Mouse (Mus musculus) lung, postnatal 10 days (tissue): Measurements from ENCODE around the gene Ccnyl1.

Source experiments
- DNase-seq: peaks from one replicate; pipeline ENCODE4 v3.0.0; 2021

Gene Ccnyl1

DNA sequence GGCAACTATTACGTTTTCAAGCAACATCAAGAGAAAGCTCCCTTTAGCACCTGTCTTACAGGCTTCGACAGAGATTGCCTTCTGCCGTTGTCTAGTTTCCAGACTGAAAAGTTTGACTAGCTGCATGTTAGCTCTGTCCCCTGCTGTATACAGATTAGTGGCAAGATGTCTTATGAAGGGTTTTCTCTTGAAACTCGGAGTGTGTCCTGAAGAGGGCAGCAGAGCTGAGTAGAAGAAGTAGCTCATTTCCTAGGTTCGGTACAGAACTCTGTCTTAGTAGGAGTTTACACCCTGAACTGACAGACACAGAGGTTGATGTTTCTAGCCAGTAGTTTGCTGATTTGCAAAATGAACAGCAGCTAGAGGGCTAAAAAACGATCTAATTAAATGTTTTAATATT is 15.0 kb downstream of the Ccnyl1 start:
- peak; percentile 79 for DNase-seq

DNA sequence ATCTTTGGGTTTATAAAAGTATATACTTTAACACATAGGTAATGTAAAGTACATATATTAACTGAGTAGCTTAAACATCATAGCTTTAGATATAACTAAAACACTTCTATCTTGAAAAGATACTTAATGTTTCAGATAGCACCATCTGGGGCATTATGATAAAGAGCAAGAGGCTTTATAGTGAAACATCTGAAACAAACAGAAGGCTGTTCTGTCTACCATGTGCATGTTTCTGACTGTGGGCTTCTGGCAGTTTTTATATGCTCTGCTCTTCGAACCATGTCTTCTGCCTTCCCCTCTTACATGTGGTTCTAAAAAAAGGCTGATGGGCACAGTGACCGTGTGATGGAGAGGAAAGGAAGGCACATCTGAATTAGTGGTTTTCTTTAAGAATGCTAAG is 16.4 kb downstream of the Ccnyl1 start:
- DNase-seq = no peak

DNA sequence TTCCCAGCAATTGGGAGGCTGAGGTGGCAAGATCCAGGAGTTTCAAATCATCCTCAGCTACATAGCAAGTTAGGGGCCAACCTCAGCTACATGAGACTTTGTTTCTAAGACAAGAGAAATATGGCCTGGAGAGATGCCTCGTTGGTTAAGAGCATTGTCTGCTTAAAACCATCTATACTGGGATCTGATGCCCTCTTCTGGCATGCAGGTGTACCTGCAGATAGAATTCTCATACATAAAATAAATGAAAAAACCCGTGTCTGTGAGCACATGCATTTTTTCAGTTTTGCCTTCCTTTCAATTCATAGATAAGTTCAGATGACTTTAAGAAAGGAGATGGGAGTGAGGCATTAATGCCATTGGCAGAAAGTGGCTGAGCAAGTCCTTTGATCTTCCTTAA is 19.6 kb downstream of the Ccnyl1 start:
- peak; percentile 28 for DNase-seq

DNA sequence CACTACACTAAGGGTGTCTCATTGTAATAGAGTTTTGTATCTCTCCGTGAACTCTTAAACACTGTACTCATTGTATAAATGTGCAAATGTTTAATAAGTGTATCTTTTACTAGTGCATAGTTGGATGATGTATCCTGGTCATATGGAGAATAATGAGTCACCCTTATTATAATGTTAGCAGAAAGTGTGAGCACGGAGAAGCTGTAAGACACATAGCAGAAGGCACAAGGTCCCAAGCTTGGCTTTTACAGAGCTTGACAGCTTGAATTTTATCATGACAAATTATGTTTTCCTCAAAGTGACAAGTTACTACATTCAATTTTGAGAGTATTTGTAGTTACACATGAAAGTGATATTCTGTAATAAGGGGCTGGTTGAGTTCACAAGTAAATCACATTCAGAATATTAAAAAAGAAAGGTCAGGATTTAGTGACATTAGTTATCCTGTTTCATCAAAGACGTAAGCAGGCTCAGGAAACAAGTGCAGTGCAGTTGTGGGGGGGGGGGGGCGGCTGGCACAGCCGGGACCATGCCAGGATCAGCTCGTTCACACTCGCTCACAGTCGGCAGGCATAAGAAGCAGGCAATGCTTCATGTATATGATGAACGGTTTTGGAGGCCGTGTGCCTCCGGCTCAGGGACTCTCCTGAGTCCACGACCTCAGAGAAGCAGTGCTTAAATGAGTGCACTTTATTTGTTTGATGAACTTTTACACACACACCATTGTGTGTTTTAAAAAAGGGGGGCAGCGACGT is 21.9 kb downstream of the Ccnyl1 start:
- DNase-seq = no peak

DNA sequence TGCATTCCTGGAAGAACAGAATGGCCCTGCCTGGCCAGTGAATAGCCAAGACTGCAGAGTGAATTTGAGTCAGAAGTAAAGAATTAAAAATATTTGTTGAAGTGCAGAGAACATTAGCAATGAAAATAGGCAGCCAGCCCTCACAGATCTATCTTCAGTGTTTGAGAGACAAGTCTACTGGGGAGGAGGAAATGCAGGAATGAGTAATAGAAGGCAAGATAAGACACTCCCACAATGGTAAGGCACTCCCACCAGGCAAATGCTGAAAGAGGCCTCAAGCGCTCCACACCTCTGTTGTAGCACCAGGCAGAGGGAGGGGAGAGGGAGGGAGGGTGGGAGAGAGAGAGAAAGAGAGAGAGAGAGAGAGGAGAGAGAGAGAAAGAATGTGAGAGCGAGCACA is 25.2 kb downstream of the Ccnyl1 start:
- DNase-seq = peak; percentile 10

DNA sequence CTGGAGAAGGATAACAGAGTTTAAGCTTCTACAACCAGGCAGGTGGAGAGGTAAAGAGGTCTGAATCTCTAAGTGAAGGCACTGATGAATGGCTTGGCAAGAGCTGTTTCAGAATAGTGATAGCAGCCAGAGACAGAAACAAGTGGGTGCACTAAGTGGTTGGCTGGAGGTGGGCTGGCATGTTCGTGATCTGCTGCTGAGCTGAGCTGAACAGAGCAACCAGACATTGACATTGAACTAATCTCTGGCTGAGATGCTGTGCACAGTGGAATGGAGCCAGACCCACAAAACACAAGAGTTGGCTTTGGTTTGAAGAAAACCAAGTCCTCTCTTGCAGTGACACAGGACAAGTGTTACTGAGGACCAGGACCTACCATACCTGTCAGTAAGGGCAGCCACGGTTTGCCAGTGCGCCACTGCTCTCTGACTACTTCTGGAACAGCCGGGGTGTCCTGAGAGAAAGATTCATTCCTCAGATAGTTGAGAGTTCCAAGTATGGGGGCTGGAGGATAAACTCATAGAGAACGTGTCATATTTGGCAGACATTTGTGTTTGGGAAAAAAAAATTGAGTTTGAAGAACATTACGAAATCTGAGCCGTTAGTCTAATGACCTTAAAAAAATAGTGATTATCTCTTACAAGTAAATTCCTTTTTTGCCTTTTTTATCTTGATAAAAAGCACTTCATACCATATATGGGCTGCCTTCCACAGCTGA is 26.5 kb downstream of the Ccnyl1 start:
- DNase-seq = peak; percentile 26

DNA sequence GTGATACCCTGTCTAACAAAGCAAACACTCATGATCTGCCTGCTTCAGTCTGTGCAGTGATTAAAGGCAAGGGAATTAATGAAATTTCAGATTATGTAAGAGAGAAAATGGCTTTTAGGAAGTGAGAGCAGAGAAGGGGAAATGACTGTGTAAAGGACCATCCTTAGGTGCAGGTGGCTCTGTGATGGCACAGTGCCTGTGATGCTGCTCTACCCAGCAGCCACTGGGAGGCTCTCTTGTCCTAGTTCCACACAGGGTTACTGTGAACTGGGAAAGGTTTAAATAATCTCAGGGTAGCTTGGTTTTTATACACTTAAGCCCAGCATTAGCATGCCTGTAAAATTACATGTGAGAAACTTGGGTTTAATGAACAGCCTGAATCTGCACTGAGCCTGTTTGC is 27.2 kb downstream of the Ccnyl1 start:
- peak; percentile 67 for DNase-seq

DNA sequence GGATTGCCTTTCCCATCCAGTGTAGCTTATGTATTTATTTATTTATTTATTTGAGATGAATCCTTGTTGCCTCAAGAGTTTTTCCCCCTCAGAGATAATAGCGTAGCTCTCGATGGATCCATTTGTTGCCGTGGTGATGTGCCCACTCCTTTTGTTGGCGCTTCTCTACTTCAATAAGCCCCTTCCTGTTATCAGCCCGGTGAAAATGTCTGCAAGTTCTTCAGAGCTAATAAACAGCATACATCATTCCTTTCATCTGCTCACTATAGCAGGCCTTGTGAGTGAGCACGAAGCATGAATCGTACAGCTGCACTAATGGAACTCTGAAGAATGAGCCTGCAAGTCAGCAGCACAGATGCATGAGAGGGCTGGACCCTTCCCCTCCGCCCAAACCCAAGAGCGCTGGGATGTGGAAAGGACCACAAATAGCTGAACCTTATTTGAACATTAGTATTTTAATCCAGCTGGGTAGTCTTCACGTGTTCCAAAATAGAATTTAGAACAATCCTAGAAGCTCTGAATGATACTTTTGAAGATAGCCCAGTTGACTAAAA is 30.9 kb downstream of the Ccnyl1 start:
- DNase-seq = no peak

DNA sequence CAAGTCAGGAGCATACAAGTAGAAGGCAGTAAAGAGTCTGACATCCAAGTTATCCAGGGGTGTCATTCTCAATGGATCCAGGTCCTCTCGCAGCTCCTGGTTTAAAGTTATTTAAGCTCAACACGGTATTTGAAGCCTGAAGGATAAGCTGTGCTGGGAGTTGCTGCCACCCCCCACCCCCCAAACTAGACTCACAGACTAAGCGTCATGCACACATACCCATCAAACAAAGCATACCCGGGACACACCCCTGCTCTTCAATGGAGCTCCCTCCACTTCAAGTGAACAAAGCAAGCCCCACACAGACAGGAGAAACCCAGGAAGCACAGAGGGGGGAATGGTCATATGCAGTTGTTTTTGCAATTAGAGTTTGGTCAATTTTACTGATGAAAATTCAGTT is 39.8 kb downstream of the Ccnyl1 start:
- no peak for DNase-seq

DNA sequence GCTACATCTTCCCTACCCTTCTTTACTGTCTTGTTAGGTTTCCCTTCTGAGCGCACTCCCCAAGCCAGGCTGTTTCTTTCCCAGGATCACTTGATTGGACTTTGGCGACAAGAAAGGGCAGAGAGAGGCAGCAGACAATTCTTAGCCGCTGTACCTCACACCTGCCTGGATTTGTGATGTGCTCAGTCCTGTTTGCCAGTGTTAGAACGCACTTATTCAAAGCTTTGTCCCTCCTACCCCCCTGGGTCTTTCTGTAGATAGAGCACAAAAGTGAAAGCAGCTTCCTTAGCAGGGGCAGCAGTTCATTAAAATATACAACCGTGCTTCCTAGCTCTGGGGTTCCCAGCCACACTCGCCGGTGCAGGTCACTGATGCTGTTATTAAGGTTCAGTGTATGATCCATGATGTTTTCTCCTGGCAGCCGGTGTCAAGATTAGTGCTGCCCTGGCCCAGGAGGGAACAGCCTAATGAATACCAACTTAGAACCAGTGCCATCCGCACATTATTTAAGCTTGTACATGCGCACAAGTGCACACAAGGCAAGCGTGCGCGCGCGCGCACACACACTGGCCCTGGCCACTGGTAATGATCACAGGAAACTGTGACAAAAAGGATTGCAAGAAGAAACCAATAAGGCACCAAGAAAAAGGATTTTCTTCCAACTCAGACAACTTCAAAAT is 41.2 kb downstream of the Ccnyl1 start:
- no peak for DNase-seq

DNA sequence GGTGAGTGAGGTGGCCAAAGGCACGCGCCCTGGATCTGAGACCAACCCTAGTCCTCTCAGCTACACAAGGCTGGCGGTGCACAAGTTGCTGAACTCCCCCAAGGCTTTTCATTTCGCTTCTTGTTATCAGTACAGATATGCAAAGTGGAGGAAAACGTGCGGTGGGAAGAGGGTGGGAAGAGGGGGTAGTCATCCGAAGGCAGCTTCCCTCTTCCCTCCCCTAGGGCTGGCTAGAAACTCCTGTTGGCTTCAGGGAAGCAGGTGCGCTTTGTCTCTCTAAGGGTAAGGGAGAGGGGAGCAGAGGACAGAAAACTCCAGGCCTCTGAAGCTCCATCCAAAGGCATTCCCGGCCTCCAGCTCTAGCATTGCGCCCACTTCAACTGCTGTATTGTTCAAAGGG is 41.9 kb downstream of the Ccnyl1 start:
- DNase-seq = no peak

DNA sequence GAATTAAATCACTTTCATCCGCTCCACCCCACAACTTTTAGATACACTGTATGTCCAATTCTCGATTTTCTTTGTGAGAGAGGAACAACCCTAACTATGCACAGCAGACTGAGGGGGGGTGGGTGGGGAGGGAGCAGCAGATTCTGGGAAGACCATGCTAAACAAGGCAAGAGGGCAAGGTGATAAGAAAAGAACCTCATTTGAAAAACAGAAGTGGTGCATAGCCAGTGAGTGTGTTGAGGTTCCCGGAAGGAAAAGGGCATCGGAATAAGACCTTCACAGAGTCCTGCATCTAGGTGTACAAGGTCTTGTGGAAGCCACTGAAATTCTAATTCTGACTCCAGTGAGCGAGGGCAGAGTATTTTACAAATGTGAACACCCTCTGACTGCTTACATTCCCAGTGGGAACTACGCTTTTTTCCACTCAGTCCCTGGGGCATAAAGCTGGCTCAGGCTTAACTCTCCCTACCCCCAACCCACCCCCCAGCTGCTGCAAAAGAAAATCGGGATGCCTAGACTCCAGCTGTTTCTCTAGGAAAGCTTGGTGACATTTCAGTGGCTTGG is 42.5 kb downstream of the Ccnyl1 start:
- DNase-seq = no peak

DNA sequence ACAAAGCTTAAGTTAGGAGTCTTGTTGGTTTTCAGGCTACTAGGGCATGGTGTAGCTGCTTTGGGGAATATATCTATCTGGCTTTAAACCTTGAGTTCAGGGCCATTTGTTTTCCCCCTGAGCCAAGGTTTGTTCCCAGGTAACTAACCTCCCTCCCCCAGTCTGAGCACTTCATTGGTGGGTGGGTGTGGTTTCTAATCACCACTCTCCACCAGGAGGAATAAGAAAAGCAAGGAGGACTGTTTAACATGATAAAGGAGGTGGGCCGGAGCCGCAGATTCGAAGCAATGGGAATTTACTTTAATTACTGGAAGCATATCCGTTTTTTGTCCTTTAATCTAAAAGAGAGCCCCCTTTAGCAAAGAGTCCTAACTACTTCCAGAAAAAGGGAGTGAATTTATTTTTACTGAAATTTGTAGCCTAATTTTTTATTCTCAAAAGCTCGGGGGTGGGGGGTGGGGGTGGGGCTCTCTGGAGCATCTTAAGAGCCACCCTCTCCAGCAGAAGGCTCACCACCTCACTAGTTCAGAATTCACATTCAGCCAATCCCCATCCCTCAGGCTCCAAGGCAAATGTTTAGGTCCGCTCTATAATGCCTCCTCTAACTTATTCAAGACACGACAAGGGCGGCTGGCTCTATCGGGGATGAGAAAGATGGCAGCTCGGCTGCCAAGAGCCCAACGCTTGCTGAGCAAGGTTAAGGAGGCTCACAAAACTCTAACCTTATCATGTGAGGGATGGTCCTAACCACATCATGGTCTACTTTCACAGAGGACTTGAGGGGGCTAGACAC is 43.4 kb downstream of the Ccnyl1 start:
- DNase-seq = no peak

DNA sequence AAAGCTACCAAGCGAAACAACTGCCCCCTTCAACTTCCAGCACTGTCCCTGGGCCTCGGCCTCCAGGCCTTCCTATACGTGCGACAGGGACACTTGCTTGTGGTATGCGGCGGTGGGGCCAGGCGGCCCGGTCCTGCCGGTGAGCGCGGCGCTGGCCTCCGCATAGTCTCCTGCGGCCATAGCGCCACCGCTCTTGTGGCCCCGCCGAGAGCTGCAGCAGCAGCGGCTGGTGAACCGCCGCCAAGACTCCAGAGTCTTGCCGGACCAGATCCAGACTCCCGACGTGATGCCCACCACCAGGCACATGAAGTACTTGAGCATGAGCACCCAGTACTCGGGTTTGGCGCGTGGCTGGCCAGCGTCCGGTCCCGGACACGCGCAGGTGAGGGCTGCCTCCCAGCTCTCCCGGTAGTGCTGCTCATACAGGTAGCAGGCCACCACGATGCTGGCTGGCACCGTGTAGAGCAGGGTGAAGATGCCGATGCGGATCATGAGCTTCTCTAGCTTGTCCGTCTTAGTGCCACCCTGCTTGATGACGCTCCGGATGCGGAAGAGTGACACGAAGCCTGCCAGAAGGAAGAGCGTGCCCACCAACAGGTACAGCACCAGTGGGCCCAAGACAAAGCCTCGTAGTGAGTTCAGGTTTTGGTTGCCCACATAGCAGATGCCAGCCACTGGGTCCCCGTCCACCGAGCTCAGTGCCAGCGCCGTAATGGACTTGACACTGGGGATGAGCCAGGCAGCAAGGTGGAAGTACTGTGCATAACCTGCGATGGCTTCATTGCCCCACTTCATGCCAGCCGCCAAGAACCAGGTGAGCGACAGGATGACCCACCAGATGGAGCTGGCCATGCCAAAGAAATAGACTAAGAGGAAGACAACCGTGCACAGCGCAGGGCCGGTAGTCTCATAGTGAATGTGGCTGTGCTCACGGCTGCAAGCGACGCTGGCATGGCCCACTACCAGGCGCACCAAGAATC is 44.8 kb downstream of the Ccnyl1 start:
- DNase-seq = peak; percentile 47

DNA sequence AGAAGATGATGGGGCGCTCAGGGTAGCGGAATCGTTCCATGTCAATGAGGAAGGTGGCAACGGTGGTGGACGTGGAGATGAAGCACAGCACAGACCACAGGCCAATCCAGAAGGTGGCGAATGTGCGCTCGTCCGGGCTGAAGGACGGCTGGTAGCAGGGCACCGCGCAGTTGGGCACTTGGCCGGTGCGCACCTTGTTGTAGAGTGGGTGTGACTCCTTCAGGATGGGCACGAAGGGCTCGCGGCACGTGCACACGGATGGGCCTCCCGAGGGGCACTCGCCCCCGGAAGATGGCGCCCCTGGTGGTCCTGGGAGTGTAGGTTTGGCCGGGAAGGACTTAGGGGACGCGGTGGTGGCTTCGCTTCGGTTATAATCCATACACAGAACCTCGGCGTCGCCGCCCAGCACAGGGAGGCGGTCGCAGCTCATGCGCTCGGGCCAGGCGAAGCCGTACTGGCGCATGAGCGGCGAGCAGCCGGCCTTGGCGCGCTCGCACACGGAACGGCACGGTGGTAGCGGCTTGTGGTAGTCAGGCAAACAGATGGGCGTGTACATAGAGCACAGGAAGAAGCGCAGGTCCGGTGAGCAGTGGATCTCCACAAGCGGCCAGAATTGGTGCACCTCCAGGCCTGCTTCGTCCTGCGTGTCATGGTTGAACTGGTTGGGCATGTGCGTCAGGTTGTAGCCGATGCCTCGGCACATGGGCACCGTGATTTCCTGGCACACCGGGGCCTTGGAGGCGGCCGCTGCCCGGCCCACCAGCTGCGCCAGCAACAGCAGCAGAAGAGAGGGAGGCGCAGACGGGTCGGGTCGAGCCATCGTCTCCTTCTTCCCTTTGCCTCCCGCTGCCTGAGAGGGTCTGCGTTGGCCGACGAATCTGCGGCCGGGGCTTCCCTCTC is 45.8 kb downstream of the Ccnyl1 start:
- DNase-seq = peak; percentile 63

DNA sequence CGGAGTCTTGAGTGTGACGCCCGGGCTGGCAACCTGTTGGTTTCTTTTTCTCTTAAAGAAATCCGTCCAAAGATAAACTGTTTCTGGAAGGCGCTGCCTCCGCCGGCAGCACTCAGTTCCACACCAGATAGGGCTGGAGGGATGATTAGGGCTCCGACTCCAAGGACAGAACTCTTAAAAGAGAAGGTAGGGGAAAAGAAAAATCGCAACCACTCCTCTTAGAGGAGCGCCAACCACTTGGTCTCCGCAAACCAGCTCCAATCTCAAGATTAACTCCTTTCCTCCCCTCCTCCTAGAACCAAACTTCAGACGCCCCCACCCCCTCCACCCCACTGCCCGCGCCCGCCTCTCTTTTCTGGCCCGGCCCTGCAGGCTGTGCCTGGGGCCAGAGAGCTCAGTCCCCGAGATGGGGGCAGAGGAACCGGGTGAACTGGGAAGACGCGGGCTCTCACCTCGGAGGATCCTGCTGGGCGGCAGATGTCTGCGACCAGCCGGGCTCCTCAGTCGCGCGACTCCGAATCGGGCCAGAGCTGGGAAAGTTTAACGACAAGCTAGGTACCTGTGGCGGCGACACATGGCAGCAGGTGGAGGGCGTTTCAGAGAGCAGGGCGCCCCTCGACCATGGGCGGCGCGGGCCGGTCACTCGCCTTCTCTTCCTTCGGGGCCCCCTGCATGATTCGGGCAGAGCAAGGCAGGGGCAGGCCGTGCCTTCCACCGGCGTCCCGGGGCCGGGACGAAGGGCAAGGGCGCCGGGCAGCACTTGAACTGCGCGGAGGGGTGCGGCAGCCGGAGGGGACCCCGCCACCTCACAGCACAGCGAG is 46.6 kb downstream of the Ccnyl1 start:
- peak; percentile 40 for DNase-seq

DNA sequence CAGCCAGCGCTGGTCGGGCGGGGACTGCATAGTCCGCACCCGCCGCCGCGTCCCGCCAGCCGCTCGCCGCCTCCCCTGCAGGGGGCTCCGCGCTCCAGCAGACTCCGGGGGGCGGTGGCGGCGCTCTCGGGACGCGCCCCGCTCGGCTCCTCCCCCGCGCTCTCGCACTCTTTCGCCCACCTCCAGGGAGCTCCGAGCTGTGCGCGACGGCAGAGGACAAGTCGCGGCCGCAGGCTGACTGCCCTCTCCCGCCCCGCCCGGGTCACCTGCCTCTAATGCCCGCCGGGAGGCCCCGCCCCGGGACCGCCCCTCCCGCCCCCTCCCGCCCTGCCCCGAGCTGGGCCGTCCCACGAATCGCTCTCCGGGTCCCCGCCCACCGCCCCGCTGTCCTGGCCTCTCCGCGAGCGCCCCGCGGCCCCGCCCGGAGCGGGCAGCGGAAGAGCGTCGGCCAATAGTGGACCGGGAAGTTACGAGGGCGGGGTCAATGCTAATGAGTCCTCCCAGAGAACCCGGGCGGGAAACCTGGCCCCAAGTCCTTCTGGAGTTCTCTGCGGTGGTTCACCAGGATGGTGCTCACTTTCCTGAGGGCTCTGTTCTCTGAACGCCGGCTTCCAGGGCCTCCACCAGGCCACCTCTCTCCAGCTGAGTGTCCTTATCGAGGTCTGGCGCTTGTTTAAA is 47.4 kb downstream of the Ccnyl1 start, which contains the start of gene Fzd5:
Fzd5 (minus strand) TSS at position 250 of the 678 bp plus-strand sequence.
- peak; percentile 96 for DNase-seq

DNA sequence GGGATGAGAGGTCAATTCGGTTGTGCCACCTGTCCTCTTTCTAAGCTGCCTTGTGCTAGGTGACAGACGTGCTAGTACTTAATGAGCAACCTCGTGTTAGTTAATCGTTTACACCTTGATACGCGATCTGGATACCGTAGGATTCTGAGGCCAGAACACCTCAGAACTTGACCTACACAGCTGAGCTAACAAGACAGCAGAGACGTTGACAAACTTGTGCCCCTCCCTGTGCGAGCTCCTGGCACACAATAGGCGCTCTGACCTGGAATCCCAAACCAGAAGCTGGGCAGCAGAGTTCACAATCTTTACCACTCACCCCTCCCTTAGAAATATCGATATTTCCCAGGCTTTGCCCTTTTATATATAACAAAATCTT is 47.9 kb downstream of the Ccnyl1 start:
- no peak for DNase-seq

DNA sequence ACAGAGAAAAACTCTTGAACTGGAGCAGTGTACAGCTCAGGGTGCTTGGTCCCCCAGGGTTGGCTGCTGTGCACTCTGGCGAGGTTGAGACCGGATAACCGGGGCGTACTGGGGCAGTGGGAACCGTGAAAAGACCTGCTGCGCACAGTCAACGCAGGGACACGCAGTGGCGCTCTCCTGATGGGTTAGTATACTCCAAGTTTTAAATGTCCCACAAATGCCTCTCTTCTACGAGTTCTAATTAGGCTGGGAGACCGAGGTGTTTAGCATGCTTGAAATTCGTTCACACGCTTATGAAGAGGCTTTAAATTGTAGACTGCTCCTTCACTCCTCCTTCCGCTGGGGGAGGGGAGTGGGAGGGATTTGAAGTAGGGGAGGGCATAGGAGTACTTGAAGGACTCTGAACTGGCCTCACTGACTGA is 48.4 kb downstream of the Ccnyl1 start:
- peak; percentile 73 for DNase-seq
